Mouse (Mus musculus): Measurements from ENCODE around the gene Foxm1.
"Not testable (repeated sequence)": the region's sequence is repeated elsewhere in the genome, so short reads cannot be mapped to it uniquely, and the experiment has no call there.

Gene Foxm1

GRCm38 (mm10) chr6:128376371-128377085 is 13.8 kb downstream of the Foxm1 start:
- no peak for DNase-seq (ENCODE audit: low spot score in 2 of 2)

GRCm38 (mm10) chr6:128379636-128380035 is 16.9 kb downstream of the Foxm1 start:
- DNase-seq (ENCODE audit: low spot score in 2 of 2), result no peak

- DNase-seq (ENCODE audit: low spot score in 2 of 2), result not testable (repeated sequence)
Observed at GRCm38 (mm10) chr6:128380594-128381167, 17.9 kb downstream of the Foxm1 start.

GRCm38 (mm10) chr6:128381254-128381653 is 18.5 kb downstream of the Foxm1 start:
- DNase-seq (ENCODE audit: low spot score in 2 of 2), result no peak

GRCm38 (mm10) chr6:128383752-128384151 is 21.0 kb downstream of the Foxm1 start:
- DNase-seq (ENCODE audit: low spot score in 2 of 2), result no peak

GRCm38 (mm10) chr6:128385026-128385425 is 22.3 kb downstream of the Foxm1 start:
- DNase-seq (ENCODE audit: low spot score in 2 of 2), result no peak

- DNase-seq (ENCODE audit: low spot score in 2 of 2), result no peak
Observed at GRCm38 (mm10) chr6:128389185-128389584, 26.4 kb downstream of the Foxm1 start.

GRCm38 (mm10) chr6:128390683-128391082 is 27.9 kb downstream of the Foxm1 start:
- no peak for DNase-seq (ENCODE audit: low spot score in 2 of 2)

GRCm38 (mm10) chr6:128397574-128398261 is 35.0 kb downstream of the Foxm1 start:
- DNase-seq (ENCODE audit: low spot score in 2 of 2), result no peak

GRCm38 (mm10) chr6:128398996-128399395 is 36.2 kb downstream of the Foxm1 start, which contains the start of gene Nrip2:
Gene Nrip2, plus strand, starts transcription at chr6:128399296.
- DNase-seq (ENCODE audit: low spot score in 2 of 2), result no peak

GRCm38 (mm10) chr6:128399421-128400185 is 36.8 kb downstream of the Foxm1 start:
- peak in 1 of 2 experiments; percentile 31 for DNase-seq (ENCODE audit: low spot score in 2 of 2)

GRCm38 (mm10) chr6:128404708-128405107 is 41.9 kb downstream of the Foxm1 start:
- no peak for DNase-seq (ENCODE audit: low spot score in 2 of 2)

GRCm38 (mm10) chr6:128408544-128409125 is 45.9 kb downstream of the Foxm1 start:
- no peak for DNase-seq (ENCODE audit: low spot score in 2 of 2)

GRCm38 (mm10) chr6:128410305-128410704 is 47.5 kb downstream of the Foxm1 start:
- no peak for DNase-seq (ENCODE audit: low spot score in 2 of 2)

- peak; percentile 63 to 88 for DNase-seq (ENCODE audit: low spot score in 2 of 2)
Observed at GRCm38 (mm10) chr6:128411115-128411514, 48.3 kb downstream of the Foxm1 start.

- DNase-seq (ENCODE audit: low spot score in 2 of 2), result no peak
Observed at GRCm38 (mm10) chr6:128416169-128416568, 53.4 kb downstream of the Foxm1 start.

GRCm38 (mm10) chr6:128418076-128418475 is 55.3 kb downstream of the Foxm1 start:
- DNase-seq (ENCODE audit: low spot score in 2 of 2), result no peak

- DNase-seq (ENCODE audit: low spot score in 2 of 2), result no peak
Observed at GRCm38 (mm10) chr6:128421036-128421435, 58.3 kb downstream of the Foxm1 start.

- no peak for DNase-seq (ENCODE audit: low spot score in 2 of 2)
Observed at GRCm38 (mm10) chr6:128421480-128421879, 58.7 kb downstream of the Foxm1 start.

GRCm38 (mm10) chr6:128423496-128424268 is 60.9 kb downstream of the Foxm1 start:
- DNase-seq (ENCODE audit: low spot score in 2 of 2), result no peak

Measured in frontal cortex, postnatal 14 days (tissue).